ENCODE assay signal across 14 mouse cellular contexts in genomic region chr3:38921031-38921430, GRCm38 (mm10). TPM values are rescaled to one million over a fixed set of nuclear protein-coding genes. Genes with fewer than 3 reads are reported as not detected.
"Had no signal": no experiment of that assay in that cellular context is flagged by ENCODE, and none has a peak within 500 bp of the region (broad histone marks: within the 10 kb centered on the region; RNA-seq: fewer than 3 reads in every experiment).

No protein-coding gene starts in this region.

- H3K36me3 ChIP-seq: intestine, embryonic 15.5 days; liver, embryonic 12.5 days; lung, embryonic 15.5 days; stomach, embryonic 15.5 days had no signal

- H3K4me1 ChIP-seq: liver, embryonic 12.5 days; midbrain, embryonic 12.5 days had no signal

- H3K27ac ChIP-seq: intestine, embryonic 15.5 days; limb, embryonic 15.5 days; liver, embryonic 12.5 days; lung, embryonic 15.5 days; midbrain, embryonic 12.5 days; neural tube, embryonic 13.5 days; stomach, embryonic 15.5 days had no signal

- DNase-seq: kidney, adult 9 months; left cerebral cortex, postnatal 4 days; right cerebral cortex, postnatal 14 days; thymus, adult 2 months; thymus, postnatal 25 days had no signal

- H3K9ac ChIP-seq: intestine, embryonic 15.5 days; limb, embryonic 15.5 days; liver, embryonic 12.5 days; lung, embryonic 15.5 days; midbrain, embryonic 12.5 days; neural tube, embryonic 13.5 days; stomach, embryonic 15.5 days had no signal

- H3K27me3 ChIP-seq: intestine, embryonic 15.5 days; limb, embryonic 15.5 days; liver, embryonic 12.5 days; lung, embryonic 15.5 days; midbrain, embryonic 12.5 days; neural tube, embryonic 13.5 days; stomach, embryonic 15.5 days had no signal

- H3K9me3 ChIP-seq: intestine, embryonic 15.5 days; limb, embryonic 15.5 days; liver, embryonic 12.5 days; lung, embryonic 15.5 days; midbrain, embryonic 12.5 days; neural tube, embryonic 13.5 days; stomach, embryonic 15.5 days had no signal

- ATAC-seq: intestine, embryonic 15.5 days; liver, embryonic 12.5 days; midbrain, embryonic 16.5 days had no signal

- H3K4me3 ChIP-seq: intestine, embryonic 15.5 days; limb, embryonic 15.5 days; liver, embryonic 12.5 days; lung, embryonic 15.5 days; midbrain, embryonic 12.5 days; neural tube, embryonic 13.5 days; stomach, embryonic 15.5 days had no signal

- H3K4me2 ChIP-seq: intestine, embryonic 15.5 days; limb, embryonic 15.5 days; liver, embryonic 12.5 days; lung, embryonic 15.5 days; midbrain, embryonic 12.5 days; neural tube, embryonic 13.5 days; stomach, embryonic 15.5 days had no signal

RNA-seq across cellular contexts. Expression of gene Fat4, which starts 34.3 kb away (rescaled TPM):
- total RNA-seq: megakaryocyte-erythroid progenitor cell, adult 5-6 weeks had no signal
